16 mouse cellular contexts compared by ENCODE assay signal in the genomic region with DNA sequence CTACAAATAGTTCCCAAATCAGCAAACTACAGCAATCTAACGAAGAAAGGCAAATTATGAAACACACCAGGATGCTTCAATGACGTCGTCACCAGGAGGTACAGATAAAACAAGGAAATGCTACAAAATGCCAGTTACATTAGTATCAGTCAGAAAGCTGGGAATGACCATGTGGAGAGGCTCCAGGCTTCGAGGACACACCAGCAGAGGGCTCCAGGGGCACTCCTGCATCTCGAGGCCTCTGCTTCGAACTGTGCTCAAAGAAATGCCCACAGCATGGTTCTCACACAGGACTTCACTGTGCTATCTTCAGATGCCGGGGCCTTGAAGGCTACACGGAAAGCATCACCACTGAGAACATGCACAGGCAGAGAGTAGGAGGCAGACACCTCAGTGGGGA.
DNase-seq lines count a peak whose midpoint lies in the region; ATAC-seq and TF ChIP-seq lines count a peak whose summit lies in the region.
"Had no signal": no experiment of that assay in that cellular context is flagged by ENCODE, and none has a peak within 500 bp of the region (broad histone marks: within the 10 kb centered on the region; RNA-seq: fewer than 3 reads in every experiment).

No protein-coding gene starts in this region.

- peak; percentile 34 for TF ChIP-seq CTCF in kidney, adult 2 months (conservative IDR thresholded peaks at IDR 0.05; ENCODE audit: insufficient read depth, insufficient read length, low read depth, low read length)

- no peak overlapping the region for H3K4me3 ChIP-seq in kidney, adult 2 months (ENCODE audit: insufficient read depth, low read depth, low read length)
- H3K4me3 ChIP-seq in kidney, embryonic 15.5 days (replicated peaks), result no peak overlapping the region
- H3K4me3 ChIP-seq: forebrain, embryonic 12.5 days; heart, embryonic 15.5 days; hindbrain, embryonic 10.5 days; lung, embryonic 15.5 days had no signal

- no peak for ATAC-seq in kidney, embryonic 15.5 days (replicated peaks; ENCODE audit: low FRiP score)

- 63% methylated on average over 8 of the region's 8 CpGs for WGBS in kidney, adult 2 months
- WGBS in kidney, embryonic 15.5 days, result 82% methylated on average over 8 of the region's 8 CpGs

- peak; percentile 30 to 32 for DNase-seq in cerebellum, postnatal 36 days
- DNase-seq in cerebellum, adult 11 months, result no peak
- DNase-seq in kidney, adult 2 months, result no peak
- peak; percentile 23 for DNase-seq in right cerebral cortex, adult 18-20 months
- DNase-seq in right cerebral cortex, postnatal 36 days (ENCODE audit: low spot score in 2 of 2), result no peak
- no peak for DNase-seq in T-cell, adult 2 months (ENCODE audit: low spot score)
- DNase-seq: adrenal gland, postnatal 36 days; kidney, postnatal 25 days; layer of hippocampus, adult 9-11 months; midbrain, embryonic 14.5 days; thymus, postnatal 4 days had no signal

- no peaks in the 10 kb centered on the region for H3K27me3 ChIP-seq in kidney, adult 2 months (replicated peaks; ENCODE audit: control insufficient read depth, insufficient read depth, low read length)
- H3K27me3 ChIP-seq in kidney, embryonic 15.5 days, result no peaks in the 10 kb centered on the region
- H3K27me3 ChIP-seq: forebrain, embryonic 12.5 days; heart, embryonic 15.5 days; lung, embryonic 15.5 days had no signal

- no peak overlapping the region for H3K4me2 ChIP-seq in kidney, embryonic 15.5 days
- H3K4me2 ChIP-seq: forebrain, embryonic 12.5 days; heart, embryonic 15.5 days; lung, embryonic 15.5 days had no signal

- no peak for TF ChIP-seq POLR2A in kidney, adult 2 months (IDR thresholded peaks at IDR 0.05; ENCODE audit: low read depth, low read length)

- no peak overlapping the region for H3K9ac ChIP-seq in kidney, embryonic 15.5 days
- H3K9ac ChIP-seq: forebrain, embryonic 12.5 days; heart, embryonic 15.5 days; lung, embryonic 15.5 days had no signal

- peaks cover 6% of the 10 kb centered on the region; the same call in 1 of the 2 replicates for H3K4me1 ChIP-seq in kidney, adult 2 months (ENCODE audit: control insufficient read depth, insufficient read depth, low read length)
- H3K4me1 ChIP-seq in kidney, embryonic 15.5 days, result peaks cover 18% of the 10 kb centered on the region; the same call in 1 of the 2 replicates
- H3K4me1 ChIP-seq: hindbrain, embryonic 10.5 days; lung, embryonic 15.5 days had no signal

- H3K27ac ChIP-seq in kidney, adult 2 months (ENCODE audit: insufficient read depth, low read depth, low read length), result no peak overlapping the region
- H3K27ac ChIP-seq in kidney, embryonic 15.5 days, result no peak overlapping the region
- H3K27ac ChIP-seq: forebrain, embryonic 12.5 days; heart, embryonic 15.5 days; hindbrain, embryonic 10.5 days; lung, embryonic 15.5 days had no signal

- no peaks in the 10 kb centered on the region for H3K9me3 ChIP-seq in kidney, embryonic 15.5 days (replicated peaks)
- H3K9me3 ChIP-seq: forebrain, embryonic 12.5 days; heart, embryonic 15.5 days; hindbrain, embryonic 10.5 days; lung, embryonic 15.5 days had no signal

- no peaks in the 10 kb centered on the region for H3K36me3 ChIP-seq in kidney, adult 2 months (ENCODE audit: control insufficient read depth, insufficient read depth, low read length)
- H3K36me3 ChIP-seq in kidney, embryonic 15.5 days, result peaks cover 14% of the 10 kb centered on the region; the same call in 1 of the 2 replicates
- H3K36me3 ChIP-seq: heart, embryonic 15.5 days; lung, embryonic 15.5 days had no signal

Comparison
In these comparisons a context has a peak if more than half of its experiments do, and no peak if none do; other contexts are left out.
1. DNase-seq: peak in cerebellum, postnatal 36 days (2 of 2) and right cerebral cortex, adult 18-20 months (single experiment); none in cerebellum, adult 11 months (single experiment), kidney, adult 2 months (single experiment), right cerebral cortex, postnatal 36 days (0 of 2) and T-cell, adult 2 months (single experiment).